Mouse (Mus musculus) retina, postnatal 1 day (tissue): ENCODE measurements around the gene Cdc6.
"Not testable (repeated sequence)": the region's sequence is repeated elsewhere in the genome, so short reads cannot be mapped to it uniquely, and the experiment has no call there.

Experiments
- DNase-seq: peaks from one replicate; pipeline ENCODE4 v3.0.0-alpha.2; 2012

Cdc6 gene

GRCm38 (mm10) chr11:98932293-98933091, 24.9 kb downstream of the Cdc6 start:
- DNase-seq: peak; percentile 67

- peak; percentile 77 for DNase-seq
Measured at GRCm38 (mm10) chr11:98933151-98933550, 25.6 kb downstream of the Cdc6 start.

GRCm38 (mm10) chr11:98933847-98934246, 26.2 kb downstream of the Cdc6 start:
- DNase-seq: not testable (repeated sequence)

GRCm38 (mm10) chr11:98934367-98934766, 26.8 kb downstream of the Cdc6 start:
- no peak for DNase-seq

GRCm38 (mm10) chr11:98935123-98935522, 27.5 kb downstream of the Cdc6 start:
- DNase-seq: no peak

GRCm38 (mm10) chr11:98936170-98936569, 28.6 kb downstream of the Cdc6 start:
- peak; percentile 58 for DNase-seq

GRCm38 (mm10) chr11:98936606-98937409, 29.2 kb downstream of the Cdc6 start:
- DNase-seq: peak; percentile 46

GRCm38 (mm10) chr11:98937410-98937913, 29.9 kb downstream of the Cdc6 start:
- peak; percentile 95 for DNase-seq

- no peak for DNase-seq
Measured at GRCm38 (mm10) chr11:98937914-98938694, 30.5 kb downstream of the Cdc6 start.

- no peak for DNase-seq
Measured at GRCm38 (mm10) chr11:98938701-98939083, 31.1 kb downstream of the Cdc6 start.

- DNase-seq: no peak
Measured at GRCm38 (mm10) chr11:98939084-98939952, 31.7 kb downstream of the Cdc6 start.

GRCm38 (mm10) chr11:98939953-98940641, 32.5 kb downstream of the Cdc6 start:
- DNase-seq: no peak

- DNase-seq: peak; percentile 60
Measured at GRCm38 (mm10) chr11:98940776-98941175, 33.2 kb downstream of the Cdc6 start.

GRCm38 (mm10) chr11:98941341-98941825, 33.8 kb downstream of the Cdc6 start:
- DNase-seq: peak; percentile 66

- DNase-seq: peak; percentile 92
Measured at GRCm38 (mm10) chr11:98941826-98942550, 34.4 kb downstream of the Cdc6 start.

- no peak for DNase-seq
Measured at GRCm38 (mm10) chr11:98942555-98942922, 34.9 kb downstream of the Cdc6 start.

- peak; percentile 77 for DNase-seq
Measured at GRCm38 (mm10) chr11:98942923-98943641, 35.5 kb downstream of the Cdc6 start.

- DNase-seq: peak; percentile 4
Measured at GRCm38 (mm10) chr11:98943741-98944461, 36.3 kb downstream of the Cdc6 start.
